Mouse (Mus musculus): Measurements from ENCODE around the gene Ephb4. TPM values are rescaled to one million over a fixed set of nuclear protein-coding genes. Genes with fewer than 3 reads are reported as not detected.

Gene Ephb4
- polyA plus RNA-seq, 1 experiment from 2014 or later: 21.0 TPM

- DNase-seq (ENCODE audit: low spot score) (no peak), ATAC-seq (ENCODE audit: low FRiP score) (no peak)
- no peak overlapping the region for H3K27ac ChIP-seq (ENCODE audit: low read depth, low read length)
- H3K27me3 ChIP-seq (ENCODE audit: control insufficient read depth, insufficient read depth, low read length): no peaks in the 10 kb centered on the region
- H3K4me2 ChIP-seq (replicated peaks; ENCODE audit: low read depth, low read length): no peak overlapping the region
- 72% methylated on average over 6 of the region's 6 CpGs for WGBS
- peaks cover 6% of the 10 kb centered on the region for H3K4me1 ChIP-seq (replicated peaks; ENCODE audit: control insufficient read depth, insufficient read depth, low read length)
- no peaks in the 10 kb centered on the region for H3K36me3 ChIP-seq (ENCODE audit: control insufficient read depth, insufficient read depth, low read length)
- no peaks in the 10 kb centered on the region for H3K9me3 ChIP-seq (ENCODE audit: control insufficient read depth, low read length)
- H3K9ac ChIP-seq (ENCODE audit: low read depth, low read length): no peak overlapping the region
- H3K4me3 ChIP-seq (ENCODE audit: low read depth, low read length): no peak overlapping the region
These were observed 9.7 kb upstream of the Ephb4 start for GRCm38 (mm10) chr5:137340222-137340621.

GRCm38 (mm10) chr5:137342407-137343012, 7.4 kb upstream of the Ephb4 start:
- Histone ChIP-seq H3K36me3 (ENCODE audit: control insufficient read depth, insufficient read depth, low read length) (no peaks in the 10 kb centered on the region), H3K9ac (ENCODE audit: low read depth, low read length) (no peak overlapping the region), H3K27ac (ENCODE audit: low read depth, low read length) (no peak overlapping the region), H3K4me2 (replicated peaks; ENCODE audit: low read depth, low read length) (no peak overlapping the region), H3K27me3 (ENCODE audit: control insufficient read depth, insufficient read depth, low read length) (no peaks in the 10 kb centered on the region), H3K9me3 (ENCODE audit: control insufficient read depth, low read length) (no peaks in the 10 kb centered on the region), H3K4me3 (ENCODE audit: low read depth, low read length) (no peak overlapping the region), H3K4me1 (replicated peaks; ENCODE audit: control insufficient read depth, insufficient read depth, low read length) (peaks cover 6% of the 10 kb centered on the region)
- ATAC-seq (ENCODE audit: low FRiP score) (no peak), DNase-seq (ENCODE audit: low spot score) (no peak)
- WGBS: 80% methylated on average over 7 of the region's 7 CpGs

- Histone ChIP-seq H3K9me3 (ENCODE audit: control insufficient read depth, low read length) (no peaks in the 10 kb centered on the region), H3K27ac (ENCODE audit: low read depth, low read length) (no peak overlapping the region), H3K4me1 (replicated peaks; ENCODE audit: control insufficient read depth, insufficient read depth, low read length) (peaks cover 6% of the 10 kb centered on the region), H3K9ac (ENCODE audit: low read depth, low read length) (no peak overlapping the region), H3K27me3 (ENCODE audit: control insufficient read depth, insufficient read depth, low read length) (no peaks in the 10 kb centered on the region), H3K36me3 (ENCODE audit: control insufficient read depth, insufficient read depth, low read length) (no peaks in the 10 kb centered on the region), H3K4me2 (replicated peaks; ENCODE audit: low read depth, low read length) (no peak overlapping the region), H3K4me3 (ENCODE audit: low read depth, low read length) (no peak overlapping the region)
- ATAC-seq (ENCODE audit: low FRiP score) (no peak), DNase-seq (ENCODE audit: low spot score) (no peak)
- 99% methylated on average over 5 of the region's 5 CpGs for WGBS
These were observed 6.5 kb upstream of the Ephb4 start for GRCm38 (mm10) chr5:137343412-137343811.

GRCm38 (mm10) chr5:137343869-137344268, 6.0 kb upstream of the Ephb4 start:
- Histone ChIP-seq H3K4me3 (ENCODE audit: low read depth, low read length) (no peak overlapping the region), H3K9ac (ENCODE audit: low read depth, low read length) (no peak overlapping the region), H3K4me2 (replicated peaks; ENCODE audit: low read depth, low read length) (no peak overlapping the region), H3K4me1 (replicated peaks; ENCODE audit: control insufficient read depth, insufficient read depth, low read length) (peaks cover 8% of the 10 kb centered on the region), H3K27ac (ENCODE audit: low read depth, low read length) (no peak overlapping the region), H3K9me3 (ENCODE audit: control insufficient read depth, low read length) (no peaks in the 10 kb centered on the region), H3K27me3 (ENCODE audit: control insufficient read depth, insufficient read depth, low read length) (no peaks in the 10 kb centered on the region), H3K36me3 (ENCODE audit: control insufficient read depth, insufficient read depth, low read length) (no peaks in the 10 kb centered on the region)
- DNase-seq (ENCODE audit: low spot score) (no peak), ATAC-seq (ENCODE audit: low FRiP score) (no peak)

GRCm38 (mm10) chr5:137345821-137346220, 4.1 kb upstream of the Ephb4 start:
- no peak for DNase-seq (ENCODE audit: low spot score)
- ATAC-seq (ENCODE audit: low FRiP score): no peak
- no peak overlapping the region for H3K9ac ChIP-seq (ENCODE audit: low read depth, low read length)
- H3K27ac ChIP-seq (ENCODE audit: low read depth, low read length): no peak overlapping the region
- no peaks in the 10 kb centered on the region for H3K27me3 ChIP-seq (ENCODE audit: control insufficient read depth, insufficient read depth, low read length)
- peaks cover 4% of the 10 kb centered on the region; the same call in 1 of the 2 replicates for H3K4me1 ChIP-seq (replicated peaks; ENCODE audit: control insufficient read depth, insufficient read depth, low read length)
- no peaks in the 10 kb centered on the region for H3K36me3 ChIP-seq (ENCODE audit: control insufficient read depth, insufficient read depth, low read length)
- WGBS: 27% methylated on average over 9 of the region's 9 CpGs
- no peak overlapping the region for H3K4me3 ChIP-seq (ENCODE audit: low read depth, low read length)
- no peak overlapping the region for H3K4me2 ChIP-seq (replicated peaks; ENCODE audit: low read depth, low read length)
- no peaks in the 10 kb centered on the region for H3K9me3 ChIP-seq (ENCODE audit: control insufficient read depth, low read length)

GRCm38 (mm10) chr5:137346388-137346787, 3.5 kb upstream of the Ephb4 start:
- H3K27me3 ChIP-seq (ENCODE audit: control insufficient read depth, insufficient read depth, low read length): no peaks in the 10 kb centered on the region
- ATAC-seq (ENCODE audit: low FRiP score): no peak
- no peak overlapping the region for H3K4me3 ChIP-seq (ENCODE audit: low read depth, low read length)
- no peak overlapping the region for H3K27ac ChIP-seq (ENCODE audit: low read depth, low read length)
- H3K4me1 ChIP-seq (replicated peaks; ENCODE audit: control insufficient read depth, insufficient read depth, low read length): peaks cover 4% of the 10 kb centered on the region; the same call in 1 of the 2 replicates
- DNase-seq (ENCODE audit: low spot score): no peak
- WGBS: 78% methylated on average over 1 of the region's 1 CpGs
- H3K9me3 ChIP-seq (ENCODE audit: control insufficient read depth, low read length): no peaks in the 10 kb centered on the region
- no peaks in the 10 kb centered on the region for H3K36me3 ChIP-seq (ENCODE audit: control insufficient read depth, insufficient read depth, low read length)
- H3K9ac ChIP-seq (ENCODE audit: low read depth, low read length): no peak overlapping the region
- no peak overlapping the region for H3K4me2 ChIP-seq (replicated peaks; ENCODE audit: low read depth, low read length)

- Histone ChIP-seq H3K4me1 (replicated peaks; ENCODE audit: control insufficient read depth, insufficient read depth, low read length) (peaks cover 4% of the 10 kb centered on the region; the same call in 1 of the 2 replicates), H3K27ac (ENCODE audit: low read depth, low read length) (no peak overlapping the region), H3K27me3 (ENCODE audit: control insufficient read depth, insufficient read depth, low read length) (no peaks in the 10 kb centered on the region), H3K9me3 (ENCODE audit: control insufficient read depth, low read length) (no peaks in the 10 kb centered on the region), H3K36me3 (ENCODE audit: control insufficient read depth, insufficient read depth, low read length) (no peaks in the 10 kb centered on the region), H3K4me2 (replicated peaks; ENCODE audit: low read depth, low read length) (no peak overlapping the region), H3K9ac (ENCODE audit: low read depth, low read length) (no peak overlapping the region), H3K4me3 (ENCODE audit: low read depth, low read length) (no peak overlapping the region)
- 86% methylated on average over 4 of the region's 4 CpGs for WGBS
- DNase-seq (ENCODE audit: low spot score): no peak
- no peak for ATAC-seq (ENCODE audit: low FRiP score)
These were observed 2.9 kb upstream of the Ephb4 start for GRCm38 (mm10) chr5:137346983-137347382.

GRCm38 (mm10) chr5:137347856-137348255, 2.1 kb upstream of the Ephb4 start:
- ATAC-seq (ENCODE audit: low FRiP score): no peak
- peak; percentile 11 for DNase-seq (ENCODE audit: low spot score)
- Histone ChIP-seq H3K4me2 (replicated peaks; ENCODE audit: low read depth, low read length) (no peak overlapping the region), H3K27me3 (ENCODE audit: control insufficient read depth, insufficient read depth, low read length) (no peaks in the 10 kb centered on the region), H3K4me1 (replicated peaks; ENCODE audit: control insufficient read depth, insufficient read depth, low read length) (peaks cover 6% of the 10 kb centered on the region; the same call in 1 of the 2 replicates), H3K9ac (ENCODE audit: low read depth, low read length) (no peak overlapping the region), H3K36me3 (ENCODE audit: control insufficient read depth, insufficient read depth, low read length) (no peaks in the 10 kb centered on the region), H3K27ac (ENCODE audit: low read depth, low read length) (no peak overlapping the region), H3K4me3 (ENCODE audit: low read depth, low read length) (no peak overlapping the region), H3K9me3 (ENCODE audit: control insufficient read depth, low read length) (no peaks in the 10 kb centered on the region)
- WGBS: 28% methylated on average over 7 of the region's 7 CpGs

Measured in hindbrain, embryonic 11.5 days (tissue).